Mouse (Mus musculus): ENCODE results near the gene Podnl1.
A peak's percentile ranks its signal among the peaks of the same experiment; 100 is the strongest.

Podnl1 gene

GRCm38 (mm10) chr8:84125656-84126055 lies at the start of gene Podnl1:
Gene Podnl1 (plus strand): TSS chr8:84125989.
- DNase-seq (ENCODE audit: low read depth, low spot score): no peak

- no peak for DNase-seq (ENCODE audit: low read depth, low spot score)
Observed at GRCm38 (mm10) chr8:84076412-84076811, 49.4 kb upstream of the Podnl1 start.

GRCm38 (mm10) chr8:84076849-84077248 lies 48.9 kb upstream of the Podnl1 start:
- DNase-seq (ENCODE audit: low read depth, low spot score): no peak

DNA sequence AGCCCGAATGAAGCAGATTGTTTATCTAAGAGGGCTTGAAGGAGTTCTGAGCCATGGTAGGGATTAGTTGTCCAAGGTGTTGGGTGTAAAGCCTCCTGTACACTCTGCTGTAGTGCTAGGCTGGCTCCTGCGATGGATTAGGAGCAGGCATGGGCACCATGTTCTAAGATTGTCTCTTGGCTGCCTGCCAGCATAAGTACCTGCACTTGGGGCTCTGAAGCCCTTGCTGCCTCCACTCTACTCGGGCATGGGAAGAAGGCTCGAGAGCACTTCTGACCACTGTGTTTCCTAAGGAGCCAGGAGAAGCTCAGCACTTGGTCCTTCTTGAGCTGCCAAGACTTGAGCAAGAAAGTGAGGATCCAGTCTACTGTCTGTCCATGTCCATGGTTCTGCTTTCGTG lies 46.6 kb upstream of the Podnl1 start:
- DNase-seq (ENCODE audit: low read depth, low spot score): no peak

- DNase-seq (ENCODE audit: low read depth, low spot score): peak; percentile 40
Observed at GRCm38 (mm10) chr8:84083829-84084241, 42.0 kb upstream of the Podnl1 start.

DNA sequence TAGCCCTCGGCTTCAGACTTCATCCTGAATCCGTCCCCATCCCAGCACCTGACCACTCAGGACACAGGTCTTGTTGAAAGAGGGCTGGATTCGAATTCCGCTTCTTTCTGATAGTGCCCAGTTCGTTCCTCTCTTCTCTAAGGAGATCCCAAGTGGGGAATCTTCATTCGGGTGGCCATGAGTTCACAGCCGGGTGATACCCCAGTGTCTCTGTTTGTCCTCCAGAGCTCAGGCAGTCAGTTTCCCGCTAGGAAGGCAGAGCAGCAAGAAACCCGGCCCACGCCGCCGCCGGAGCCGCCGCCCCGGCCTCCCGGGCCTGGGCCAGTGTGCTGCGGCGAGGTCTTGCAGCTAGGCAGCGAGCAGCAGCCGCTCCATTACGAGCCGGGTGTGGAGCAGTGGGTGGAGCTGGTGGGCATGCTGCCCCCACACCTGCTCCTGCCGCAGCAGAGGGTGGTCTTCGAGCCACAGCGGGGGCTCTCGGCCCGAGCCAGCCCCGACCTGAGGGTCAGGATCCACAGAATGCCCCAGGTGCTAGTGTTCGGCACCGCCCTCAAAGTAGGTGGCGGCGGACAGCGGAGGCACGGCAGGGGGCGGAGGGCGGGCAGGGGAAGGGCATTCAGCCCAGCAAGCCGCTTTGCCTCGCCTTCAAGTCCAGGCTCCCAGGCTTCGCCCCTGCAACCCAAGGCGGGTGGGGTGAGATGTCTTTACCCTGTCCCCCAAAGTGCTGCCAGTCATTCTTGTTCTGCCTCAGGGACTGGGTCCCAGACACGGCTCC lies 41.3 kb upstream of the Podnl1 start:
- DNase-seq (ENCODE audit: low read depth, low spot score): no peak

GRCm38 (mm10) chr8:84087156-84087555 lies 38.6 kb upstream of the Podnl1 start:
- DNase-seq (ENCODE audit: low read depth, low spot score): no peak

DNA sequence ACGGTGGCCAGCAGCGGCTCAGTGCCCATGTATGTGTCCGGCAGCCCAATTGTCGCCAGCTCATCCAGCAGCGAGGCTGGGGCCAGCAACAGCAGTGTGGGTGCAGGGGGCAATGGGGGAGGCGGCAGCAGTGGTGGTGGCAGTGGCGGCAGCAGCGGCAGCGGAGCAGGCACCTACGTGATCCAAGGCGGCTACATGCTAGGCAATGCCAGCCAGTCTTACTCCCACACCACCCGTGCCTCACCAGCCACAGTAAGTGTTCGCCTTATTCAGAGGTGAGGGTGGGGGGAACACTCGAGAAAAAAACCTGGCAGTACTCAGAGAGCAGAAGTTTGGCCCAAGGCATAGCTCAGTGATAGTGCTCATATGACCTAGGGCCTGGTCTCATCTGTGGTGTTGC lies 38.0 kb upstream of the Podnl1 start:
- no peak for DNase-seq (ENCODE audit: low read depth, low spot score)

DNA sequence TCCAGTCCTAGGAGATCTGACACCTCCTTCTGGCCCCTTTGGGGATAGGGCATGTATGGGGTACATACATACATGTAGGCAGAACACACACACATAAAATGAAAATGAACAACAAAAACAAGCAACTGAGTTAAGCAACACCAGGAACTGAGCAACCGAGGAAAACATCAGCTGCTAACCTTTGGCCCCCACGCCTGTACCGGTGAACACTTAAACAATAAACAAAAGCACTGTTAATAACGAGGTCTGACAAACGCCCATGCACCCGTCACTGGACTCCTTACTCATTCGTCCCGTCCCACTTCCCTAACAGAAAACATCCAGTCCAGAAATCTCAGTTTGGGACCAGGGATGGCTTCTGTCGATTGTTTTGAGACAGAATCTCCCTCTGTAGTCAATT lies 36.5 kb upstream of the Podnl1 start:
- DNase-seq (ENCODE audit: low read depth, low spot score): no peak

DNA sequence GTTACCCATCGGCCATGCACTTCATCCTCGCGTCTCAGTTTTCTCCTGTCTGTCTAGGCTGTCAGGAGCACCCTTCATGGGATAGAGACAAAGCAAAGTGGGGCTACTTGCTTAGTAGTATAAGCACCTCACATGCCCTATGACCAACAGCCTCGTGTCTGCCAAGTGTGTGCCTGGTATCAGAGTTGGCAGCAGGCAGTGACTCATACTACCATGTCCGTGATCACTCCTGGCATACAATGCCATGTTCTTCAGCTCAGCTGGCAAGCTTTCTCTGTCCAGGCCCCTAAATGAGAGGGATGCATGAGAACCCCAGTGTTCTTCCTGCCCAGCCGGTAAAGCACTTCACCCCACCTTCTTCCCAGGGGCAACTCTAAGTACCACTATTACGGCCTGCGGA lies 35.2 kb upstream of the Podnl1 start:
- no peak for DNase-seq (ENCODE audit: low read depth, low spot score)

- DNase-seq (ENCODE audit: low read depth, low spot score): no peak
Observed at GRCm38 (mm10) chr8:84096061-84096460, 29.7 kb upstream of the Podnl1 start.

GRCm38 (mm10) chr8:84098376-84098775 lies 27.4 kb upstream of the Podnl1 start:
- no peak for DNase-seq (ENCODE audit: low read depth, low spot score)

DNA sequence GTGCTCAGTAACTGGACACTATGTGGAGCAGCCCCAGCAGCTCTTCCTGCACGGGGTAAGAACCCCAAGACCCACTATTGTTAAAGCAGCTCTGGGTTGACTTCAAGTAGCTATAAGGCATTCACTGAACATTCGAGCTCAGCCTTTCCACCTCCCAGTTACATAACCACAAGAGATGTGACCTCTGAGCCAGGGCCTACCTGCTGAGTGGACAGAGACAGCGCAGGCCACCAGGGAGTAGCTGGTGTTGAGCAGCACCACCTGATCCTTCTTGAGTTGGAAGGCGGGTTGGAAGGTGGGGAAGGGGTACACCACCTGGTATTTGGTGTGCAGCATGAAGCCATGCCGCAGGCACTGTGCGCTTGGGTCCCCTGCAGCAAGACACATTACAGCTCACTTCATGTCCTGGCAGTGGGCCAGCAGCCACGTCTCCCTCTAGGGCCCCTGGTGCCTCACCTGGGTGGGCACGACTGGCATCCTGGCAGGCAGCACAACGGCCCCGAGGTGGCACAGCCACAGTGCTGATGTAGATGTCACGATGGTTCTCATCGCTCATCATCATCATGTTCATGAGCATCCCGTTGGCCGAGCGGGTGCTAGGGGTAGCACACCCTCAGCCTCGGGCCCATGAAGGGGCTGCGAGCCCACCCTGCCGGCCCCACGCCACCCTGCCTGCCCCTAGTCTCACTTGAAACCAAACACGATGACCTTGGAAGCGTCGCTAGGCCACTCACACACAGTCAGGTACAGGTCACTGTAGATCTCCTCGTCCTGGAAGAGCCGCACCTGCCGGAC lies 24.1 kb upstream of the Podnl1 start:
- no peak for DNase-seq (ENCODE audit: low read depth, low spot score)

DNA sequence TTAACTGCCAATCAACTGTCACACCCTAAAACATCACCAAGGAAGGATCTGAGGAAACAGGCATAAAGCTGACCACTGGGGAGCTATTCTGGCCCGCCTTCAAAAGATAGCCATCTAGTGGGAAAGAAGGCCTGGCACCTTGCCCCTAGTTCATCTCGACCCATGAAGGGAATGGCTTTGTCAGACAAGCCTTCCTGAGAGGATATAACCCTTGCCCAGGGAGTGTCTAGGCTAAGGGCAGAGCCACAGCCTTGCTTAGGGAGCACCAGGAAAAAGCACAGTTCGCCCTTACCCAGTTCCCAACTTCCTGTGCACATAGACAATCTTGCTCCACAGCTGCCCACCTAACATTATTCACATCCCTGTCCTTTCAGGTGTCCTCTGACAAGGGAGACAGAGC lies 22.2 kb upstream of the Podnl1 start:
- DNase-seq (ENCODE audit: low read depth, low spot score): no peak

DNA sequence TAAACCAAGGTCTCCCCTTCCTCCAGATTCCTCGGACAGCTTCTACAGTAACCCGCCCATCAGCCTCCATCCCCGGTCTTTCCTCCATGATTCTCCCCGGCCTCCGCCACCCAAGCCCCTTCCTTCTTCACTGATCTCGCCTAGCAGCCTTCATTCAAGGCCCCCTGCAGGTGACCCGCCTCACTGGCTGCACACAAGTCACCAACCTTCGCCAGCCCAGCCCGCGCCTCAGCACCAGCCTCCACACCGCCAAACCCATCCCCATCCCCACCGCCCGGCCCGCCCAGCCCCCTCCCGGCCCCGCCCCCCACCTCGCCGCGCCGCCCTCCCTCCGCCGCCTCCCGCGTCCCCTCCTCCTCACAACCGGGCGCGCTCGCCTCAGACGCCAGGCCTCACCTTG lies 21.6 kb upstream of the Podnl1 start:
- DNase-seq (ENCODE audit: low read depth, low spot score): peak; percentile 74

GRCm38 (mm10) chr8:84104697-84105609 lies 20.8 kb upstream of the Podnl1 start, which contains the start of gene Dcaf15:
Gene Dcaf15 (minus strand): TSS chr8:84104768.
- peak; percentile 99 for DNase-seq (ENCODE audit: low read depth, low spot score)

- no peak for DNase-seq (ENCODE audit: low read depth, low spot score)
Observed at GRCm38 (mm10) chr8:84105676-84106075, 20.1 kb upstream of the Podnl1 start.

DNA sequence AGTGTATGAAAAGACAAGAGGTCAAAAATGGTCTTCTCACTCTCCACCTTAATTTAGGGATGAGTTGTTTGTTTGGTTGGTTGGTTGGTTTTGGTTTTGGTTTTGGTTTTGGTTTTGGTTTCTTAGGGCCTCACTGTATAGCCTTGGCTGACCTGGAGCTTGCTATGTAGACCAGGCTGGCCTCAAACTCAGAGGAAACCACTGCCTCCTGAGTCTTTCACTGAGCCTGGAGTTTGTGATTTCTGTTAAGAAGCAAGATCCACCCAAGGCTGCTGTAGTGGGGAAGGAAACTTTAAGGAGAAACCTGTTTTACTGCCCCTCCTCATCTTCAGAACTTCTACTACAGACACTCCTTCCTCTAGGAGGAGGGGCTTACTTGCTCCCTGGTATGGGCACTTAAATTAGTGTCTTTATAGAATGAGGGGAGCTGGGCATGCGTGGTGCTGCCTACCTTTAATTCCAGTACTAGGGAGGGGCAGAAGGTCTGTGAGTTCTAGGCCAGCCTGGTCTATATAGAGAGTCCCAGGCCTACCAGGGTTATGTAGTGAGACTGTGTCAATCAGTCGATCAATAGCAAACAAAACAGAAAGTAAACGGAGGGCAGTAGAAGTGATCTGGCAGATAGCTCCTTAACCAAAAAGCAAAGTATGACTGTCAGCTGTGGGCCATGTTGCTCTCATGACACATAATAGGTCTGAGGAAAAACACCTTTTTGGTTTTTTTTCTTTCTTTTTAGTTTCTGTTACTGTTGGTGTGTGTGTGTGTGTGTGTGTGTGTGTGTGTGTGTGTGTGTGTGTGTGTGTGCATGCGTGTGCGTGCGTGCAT lies 19.4 kb upstream of the Podnl1 start:
- DNase-seq (ENCODE audit: low read depth, low spot score): no peak

DNA sequence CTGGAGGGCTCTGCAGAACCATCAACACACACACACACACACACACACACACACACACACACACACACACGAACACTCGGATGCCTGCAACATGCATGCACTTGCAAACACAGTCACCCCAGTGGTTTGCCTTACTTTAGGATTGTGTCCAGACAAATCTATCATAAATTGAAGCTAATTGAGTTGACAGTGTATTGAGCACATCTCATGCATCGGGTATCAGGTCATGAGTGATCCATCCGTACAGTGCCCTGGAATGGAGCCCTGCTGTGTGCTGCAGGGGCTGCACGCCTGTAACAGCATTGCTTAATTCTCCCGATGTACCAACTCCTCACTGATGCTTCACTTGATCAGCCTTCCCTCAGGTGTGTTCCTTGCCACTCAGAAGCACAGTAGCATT lies 10.1 kb upstream of the Podnl1 start:
- no peak for DNase-seq (ENCODE audit: low read depth, low spot score)

GRCm38 (mm10) chr8:84122151-84122550 lies 3.6 kb upstream of the Podnl1 start:
- no peak for DNase-seq (ENCODE audit: low read depth, low spot score)

- no peak for DNase-seq (ENCODE audit: low read depth, low spot score)
Observed at GRCm38 (mm10) chr8:84126742-84127141, 953 bp downstream of the Podnl1 start.
